Mouse (Mus musculus) heart, adult 11 months (tissue): ENCODE results near the gene Adamts3.

Experiments used
- DNase-seq: peaks from one replicate; pipeline ENCODE4 v3.0.0; 2022

Adamts3 gene

GRCm38 (mm10) chr5:89814552-89814951 lies 68.6 kb downstream of the Adamts3 start:
- no peak for DNase-seq

DNA sequence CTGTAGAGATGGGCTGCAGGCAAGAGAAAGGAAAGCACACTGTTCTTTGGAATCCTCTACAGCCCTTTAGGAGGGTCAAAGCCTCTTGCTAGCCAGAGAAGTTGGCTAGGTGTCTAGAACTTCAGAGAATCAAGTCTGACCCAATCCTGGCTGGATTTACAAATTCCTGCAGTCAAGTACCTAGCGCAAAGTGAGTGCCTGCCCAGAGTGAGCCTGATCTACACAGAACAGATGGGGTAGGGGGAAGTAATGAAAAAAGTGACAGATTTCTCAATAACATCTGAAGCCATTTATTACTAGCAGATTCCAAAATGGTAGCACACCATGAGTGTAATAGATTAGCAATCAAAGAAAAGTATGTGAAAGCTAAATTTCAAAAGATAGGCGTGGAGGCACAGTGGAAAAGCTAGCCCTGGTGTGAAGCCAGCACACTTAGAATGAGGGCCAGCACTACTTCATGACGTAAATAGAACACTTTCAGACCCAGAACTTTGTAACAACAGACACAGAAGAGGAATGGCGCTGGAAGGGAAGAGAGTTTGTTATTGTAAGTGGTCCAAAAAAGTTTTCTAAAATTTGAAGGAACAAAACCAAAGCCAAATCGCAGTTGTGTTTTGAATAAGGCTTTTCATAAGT lies 82.8 kb downstream of the Adamts3 start:
- no peak for DNase-seq

DNA sequence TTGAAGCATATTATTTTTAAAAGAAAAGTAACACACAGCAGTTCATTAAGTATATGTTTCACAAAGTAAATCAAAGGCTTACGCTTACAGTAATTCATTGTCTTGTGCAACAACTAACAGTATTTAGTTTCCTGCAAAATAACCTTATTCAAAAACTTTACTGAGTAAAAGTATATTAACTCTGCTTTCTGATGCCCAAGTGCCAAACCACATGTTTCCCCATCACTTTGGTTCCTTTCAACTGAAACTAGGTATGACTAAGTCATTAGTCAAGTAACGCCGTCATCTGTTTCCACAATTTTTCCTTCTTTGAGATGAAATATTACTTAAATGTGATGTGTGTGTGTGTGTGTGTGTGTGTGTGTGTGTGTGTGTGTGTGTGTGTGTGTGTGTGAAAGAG lies 89.4 kb downstream of the Adamts3 start:
- DNase-seq = no peak

DNA sequence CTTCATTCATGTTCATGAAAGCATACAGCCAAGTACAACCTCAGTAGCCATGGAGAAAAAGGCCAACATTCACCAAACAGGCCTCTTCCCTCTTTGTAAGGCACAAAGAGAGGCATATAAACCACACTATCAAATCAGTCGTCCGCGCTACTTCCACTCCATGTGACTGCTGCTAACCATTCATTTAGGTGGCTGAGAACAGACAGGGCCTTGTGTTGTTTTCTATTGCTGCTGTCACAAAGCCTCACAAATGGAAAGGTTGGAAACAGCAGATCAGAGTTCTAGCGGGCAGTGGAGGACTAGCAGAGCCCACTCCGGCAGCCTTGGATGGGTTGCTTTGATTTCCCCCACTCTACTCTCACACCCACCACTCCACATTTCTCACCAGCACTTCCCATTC lies 98.5 kb downstream of the Adamts3 start:
- no peak for DNase-seq

- DNase-seq = no peak
Measured at GRCm38 (mm10) chr5:89779823-89780222, 103.3 kb downstream of the Adamts3 start.

DNA sequence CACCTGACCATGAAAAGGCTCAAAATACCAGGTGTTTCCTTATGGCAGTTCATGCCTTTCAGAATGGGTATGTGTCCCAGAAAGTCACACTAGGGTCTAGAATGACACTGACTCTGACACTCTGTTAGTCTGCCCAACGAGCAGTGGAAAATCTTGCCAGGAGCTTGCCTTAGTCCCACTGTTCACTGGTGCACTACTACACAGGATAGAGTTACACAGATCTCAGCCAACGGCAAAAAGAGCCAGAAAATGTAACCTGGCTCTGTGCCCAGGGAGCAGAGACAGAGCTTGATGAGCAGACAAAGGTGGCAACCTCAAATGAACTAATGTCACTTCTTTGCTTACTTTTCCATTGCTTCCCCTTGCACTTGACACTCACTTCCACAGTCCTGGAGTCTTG lies 104.5 kb downstream of the Adamts3 start:
- DNase-seq = peak; percentile 92

DNA sequence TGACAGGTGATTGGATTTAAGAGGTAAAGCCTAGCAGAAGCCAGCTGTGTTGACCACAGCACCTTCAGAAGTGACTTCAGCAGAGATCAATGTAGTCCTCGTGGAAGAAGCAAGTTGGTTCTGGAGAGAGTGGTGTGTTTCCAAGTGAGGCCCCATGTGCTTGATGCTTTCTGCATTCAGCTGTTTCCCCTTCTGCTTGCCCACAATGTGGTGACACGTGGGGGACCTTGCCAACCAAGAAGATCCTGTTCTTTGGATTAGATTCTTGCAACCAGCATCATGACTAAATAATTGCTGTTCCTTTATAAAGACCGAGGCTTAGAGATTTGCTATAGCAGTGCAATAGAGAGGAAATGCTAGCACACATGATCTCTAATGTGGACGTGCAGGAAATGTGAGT lies 105.7 kb downstream of the Adamts3 start:
- DNase-seq = no peak

- DNase-seq = no peak
Measured at GRCm38 (mm10) chr5:89770655-89771355, 112.3 kb downstream of the Adamts3 start.

DNA sequence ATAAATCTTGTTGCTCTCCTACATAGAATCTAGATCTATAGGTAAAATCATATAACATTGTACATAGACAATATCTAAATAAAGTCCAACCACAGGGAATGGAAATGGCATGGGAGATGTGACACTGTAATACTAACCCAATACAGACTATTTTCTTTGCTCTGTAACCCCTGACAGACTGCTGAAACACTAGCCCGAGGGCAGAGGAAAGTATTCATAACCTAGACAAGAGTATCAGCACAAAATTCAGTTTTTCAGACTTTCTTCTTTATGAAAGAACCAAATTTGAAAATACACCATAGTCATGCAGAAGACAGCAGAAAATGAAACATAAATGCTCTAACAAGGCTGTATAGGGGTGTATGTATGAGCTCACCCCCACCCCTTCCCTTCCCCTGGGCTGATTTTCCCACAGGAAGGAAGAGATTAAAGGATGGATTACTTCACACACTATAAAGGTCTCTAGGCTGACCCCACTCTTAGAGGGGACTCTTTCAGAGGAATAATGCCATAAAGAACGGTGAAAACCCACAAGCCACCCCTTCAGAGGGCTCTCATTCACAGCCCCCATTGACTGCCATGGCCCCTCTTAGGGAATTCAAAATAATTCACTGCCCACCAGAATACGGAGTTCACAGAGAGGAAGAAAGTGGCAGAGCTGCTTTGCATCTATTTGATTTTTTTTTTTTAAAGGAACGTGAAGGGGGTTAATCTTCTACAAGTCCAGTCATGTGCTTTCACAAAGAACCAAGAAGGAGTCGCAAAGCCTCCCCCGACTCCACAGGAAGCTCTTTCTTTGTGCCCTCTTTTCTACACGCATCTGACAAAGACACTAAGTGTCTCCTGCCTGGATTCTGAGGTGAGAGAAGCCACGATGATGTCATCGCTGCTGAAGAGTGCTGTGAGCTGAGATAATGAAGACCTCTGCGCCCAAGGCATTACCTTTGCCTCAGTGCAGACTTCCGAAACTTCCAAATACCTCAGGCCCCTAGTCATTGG lies 119.6 kb downstream of the Adamts3 start:
- no peak for DNase-seq

- no peak for DNase-seq
Measured at GRCm38 (mm10) chr5:89760368-89760767, 122.8 kb downstream of the Adamts3 start.

DNA sequence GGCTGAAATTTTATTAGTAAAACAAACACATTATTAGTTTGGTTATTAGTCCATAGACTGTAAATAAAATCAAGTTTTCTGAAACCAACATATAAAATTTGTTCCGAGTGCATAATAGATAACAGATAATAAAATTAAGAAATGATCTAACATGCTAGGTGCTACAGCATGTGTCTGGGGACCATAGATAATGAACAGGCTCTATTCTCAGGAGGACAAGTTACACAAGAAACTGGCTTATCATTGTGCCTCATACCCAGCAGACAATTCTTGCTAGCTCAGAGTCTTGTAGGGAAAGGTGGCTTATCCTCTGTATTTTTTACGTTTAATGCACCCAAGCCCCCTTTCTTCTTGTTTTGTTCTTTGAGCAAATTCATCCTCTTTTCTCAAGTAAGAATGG lies 131.3 kb downstream of the Adamts3 start:
- DNase-seq = no peak

DNA sequence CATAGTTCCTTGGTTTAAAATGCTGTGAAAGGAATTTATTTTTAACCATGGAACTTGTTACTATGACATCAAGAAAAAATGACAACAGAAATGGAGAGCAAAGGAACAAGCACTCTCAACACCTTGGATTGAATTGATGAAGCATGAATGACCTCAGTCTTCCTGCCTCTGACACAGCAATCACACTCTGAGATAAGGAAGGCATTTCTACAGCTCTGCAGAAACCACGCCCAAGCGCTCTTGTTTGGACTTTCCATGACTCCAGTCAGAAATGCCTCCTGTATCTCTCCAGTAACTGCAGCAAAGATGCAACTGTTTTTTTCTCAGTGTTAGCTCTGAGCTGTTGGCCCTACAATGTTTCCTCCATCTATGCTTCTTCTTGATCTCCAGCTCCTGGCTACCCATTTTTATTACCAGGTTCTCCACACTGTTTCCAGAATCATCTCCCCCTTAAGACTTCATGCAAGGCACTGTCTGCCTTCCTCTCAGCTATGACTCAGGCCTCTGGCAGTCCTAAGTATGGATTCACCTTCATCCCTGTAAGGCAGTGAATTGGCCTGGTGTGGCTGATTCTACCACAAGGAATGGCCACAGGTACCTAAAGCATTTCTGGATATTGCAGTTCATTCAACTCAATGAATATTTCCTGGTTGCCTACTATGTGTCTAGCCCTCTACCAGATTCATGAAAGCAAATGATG lies 134.8 kb downstream of the Adamts3 start:
- DNase-seq = no peak

- DNase-seq = no peak
Measured at GRCm38 (mm10) chr5:89747149-89747659, 135.9 kb downstream of the Adamts3 start.

- no peak for DNase-seq
Measured at GRCm38 (mm10) chr5:89745112-89745511, 138.0 kb downstream of the Adamts3 start.

- no peak for DNase-seq
Measured at GRCm38 (mm10) chr5:89734759-89735158, 148.4 kb downstream of the Adamts3 start.

GRCm38 (mm10) chr5:89730411-89730810 lies 152.7 kb downstream of the Adamts3 start:
- no peak for DNase-seq

DNA sequence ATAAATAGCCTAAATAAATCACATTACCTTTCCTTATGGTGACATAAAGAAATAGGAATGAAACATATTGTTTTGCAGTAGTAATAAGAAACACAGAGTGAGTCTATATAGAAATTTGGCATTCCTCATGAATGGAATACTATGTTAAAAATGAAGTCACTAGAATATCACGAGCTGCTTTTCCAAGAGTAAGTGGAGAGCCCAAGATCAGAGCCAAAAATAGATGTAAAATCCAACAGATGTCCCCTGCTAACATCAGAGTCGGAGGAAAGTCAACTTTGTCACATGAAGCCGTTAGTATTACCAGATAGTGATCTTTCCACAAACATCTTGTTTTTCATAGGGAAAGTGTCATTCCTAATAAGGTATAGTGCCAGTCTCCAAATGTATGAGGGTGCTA lies 155.0 kb downstream of the Adamts3 start:
- DNase-seq = no peak

DNA sequence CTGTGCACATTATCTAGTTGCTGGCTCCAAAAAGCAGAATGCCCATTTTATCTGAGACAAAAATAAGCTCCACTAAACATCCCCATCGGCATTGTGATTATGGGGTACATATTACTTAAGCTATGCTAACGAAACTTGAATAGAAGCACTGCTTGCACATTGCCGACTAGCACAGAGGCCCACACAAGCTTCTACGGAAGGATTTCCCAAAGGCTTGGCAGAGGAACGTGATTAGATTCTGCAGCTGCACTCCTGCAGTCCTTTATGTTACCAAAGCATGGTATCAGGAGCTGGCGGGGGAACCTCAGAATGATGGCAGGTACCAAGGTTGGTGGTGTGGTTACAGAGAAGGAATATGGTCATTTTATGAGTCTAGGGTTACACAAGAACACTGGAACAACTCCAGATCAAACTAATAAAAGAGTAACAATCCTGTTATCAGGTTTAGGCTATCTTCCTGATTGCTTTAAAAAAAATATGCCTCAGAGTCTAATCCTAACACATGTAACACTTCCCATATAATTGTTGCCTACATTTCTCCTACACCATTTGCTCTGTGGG lies 155.6 kb downstream of the Adamts3 start:
- no peak for DNase-seq

DNA sequence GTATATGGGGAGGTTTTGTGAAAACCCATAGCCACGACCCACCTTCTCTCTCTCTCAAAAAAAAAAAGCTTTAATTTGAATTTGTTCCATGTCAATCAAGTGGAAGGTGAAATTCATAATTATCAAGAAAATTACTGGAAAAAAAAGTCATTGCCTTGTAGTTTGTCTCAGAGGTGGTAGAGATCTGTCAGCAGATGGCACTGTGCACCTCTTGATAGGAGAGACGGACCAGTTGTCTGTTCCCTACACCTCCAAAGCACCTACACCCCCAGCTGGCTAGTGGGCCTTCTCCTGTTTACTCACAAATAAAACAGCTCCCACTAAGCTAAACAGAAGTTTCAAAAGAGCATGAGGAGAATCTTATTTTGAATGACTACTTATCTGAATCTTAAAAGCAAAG lies 168.6 kb downstream of the Adamts3 start:
- DNase-seq = no peak

DNA sequence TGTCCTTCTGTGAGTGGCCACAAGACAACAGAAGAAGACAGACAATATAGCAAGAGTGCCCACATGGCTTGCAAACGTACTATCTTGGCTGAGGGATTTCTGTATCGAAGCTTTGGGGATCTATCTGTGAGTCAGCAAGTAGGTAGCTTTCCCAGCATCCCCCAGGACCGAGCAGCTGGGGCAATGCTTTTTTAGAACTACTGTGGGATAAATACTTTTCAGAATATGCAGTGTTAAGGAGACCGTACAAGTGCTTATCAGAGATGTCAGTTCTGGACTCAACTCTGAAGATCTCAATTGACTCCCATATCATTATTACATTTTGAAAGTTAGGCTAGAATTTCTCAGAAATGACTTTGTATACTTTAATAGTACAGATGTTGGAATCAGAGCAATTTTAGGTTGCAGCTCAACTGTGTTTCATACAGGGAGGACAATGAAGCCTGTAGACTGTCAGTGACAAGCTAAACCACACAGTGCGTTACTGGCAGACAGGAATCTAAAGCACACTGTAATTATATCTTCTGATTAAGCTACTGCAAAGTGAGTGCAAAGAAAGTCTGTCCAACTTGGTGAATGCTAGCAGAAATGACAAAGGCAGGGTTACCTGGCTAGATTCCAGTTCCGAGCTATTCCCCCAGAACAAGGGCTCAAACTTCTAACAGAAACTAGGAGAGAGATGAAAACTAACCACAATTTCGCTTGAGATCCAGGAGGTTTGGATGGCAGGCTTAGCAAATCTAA lies 171.8 kb downstream of the Adamts3 start:
- DNase-seq = no peak

- DNase-seq = no peak
Measured at GRCm38 (mm10) chr5:89709459-89709858, 173.7 kb downstream of the Adamts3 start.

DNA sequence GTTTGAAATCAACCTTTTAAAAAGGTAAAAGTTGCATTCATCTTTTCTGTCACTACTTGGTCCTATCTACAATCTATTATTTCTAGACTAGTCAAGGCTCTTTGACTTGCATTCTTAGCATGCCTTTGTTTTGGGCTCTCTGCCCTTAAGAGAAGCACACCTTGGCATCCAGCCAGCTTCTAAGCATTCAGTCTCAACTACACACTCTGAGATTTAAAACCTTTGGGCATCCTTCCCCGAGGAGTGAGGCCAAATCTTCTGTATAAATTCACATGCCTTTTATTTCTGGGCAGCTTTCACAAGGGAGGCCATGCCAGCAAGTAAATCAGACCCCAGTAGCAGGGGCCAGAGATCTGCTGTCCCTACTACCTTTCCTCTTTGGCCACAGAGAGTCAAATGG lies 178.9 kb downstream of the Adamts3 start:
- no peak for DNase-seq
